Mouse (Mus musculus) layer of hippocampus, postnatal 14 days (tissue): ENCODE measurements at regions not wholly inside any gene's neighbourhood (a gene's known extent, or its start where the extent isn't known, plus 50 kb on each side); places are given as distances from the start of the nearest gene placed in this dataset.
A peak's percentile ranks its signal among the peaks of the same experiment; 100 is the strongest.

Experiments used
- DNase-seq, 2 experiments: peaks; one replicate each; pipeline ENCODE4 v3.0.0; 2021 to 2022; ENCODE audit warnings: low spot score in 2 of 2, mixed read lengths in 1 of 2

DNA sequence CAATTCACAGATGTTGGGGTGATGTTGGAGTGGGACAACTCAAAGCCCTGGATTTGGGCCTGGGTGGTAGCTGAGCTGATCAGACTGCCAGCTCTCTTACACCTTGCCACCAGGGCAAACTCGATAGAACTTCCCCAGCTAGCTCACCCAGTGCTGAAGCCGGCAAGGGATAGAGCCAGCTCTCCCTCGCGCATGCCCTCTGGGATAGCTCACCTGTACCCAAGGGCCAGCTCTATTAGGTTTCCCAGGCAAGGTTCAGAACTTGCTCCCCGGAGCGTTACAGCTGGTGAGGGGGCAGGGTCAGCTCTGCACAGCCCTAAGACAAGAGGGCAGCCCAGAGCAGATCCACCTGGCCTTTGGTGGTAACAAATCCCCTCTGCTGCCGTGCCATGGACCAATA, 54.1 kb upstream of the 1700012A03Rik start:
- no peak for DNase-seq

DNA sequence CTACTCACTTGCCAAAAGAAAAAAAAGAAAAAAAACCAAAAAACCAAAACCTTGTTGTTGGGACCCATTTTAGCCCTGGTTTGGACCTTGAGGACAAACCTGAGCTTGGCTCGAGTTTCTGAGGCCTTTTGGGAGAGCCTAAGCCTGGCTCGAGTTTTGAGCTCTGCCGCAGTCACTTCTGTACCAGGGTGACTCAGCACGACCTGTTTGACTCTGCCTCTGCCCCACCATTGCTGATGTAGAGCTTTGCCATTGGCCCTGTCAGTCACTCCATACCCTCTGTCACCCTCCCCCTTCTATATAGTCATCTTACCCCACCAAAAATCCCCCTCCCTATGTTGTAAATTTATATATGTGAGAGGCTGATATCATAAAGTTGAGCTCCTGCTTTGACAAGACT, 54.8 kb upstream of the 1700012A03Rik start:
- no peak for DNase-seq

DNA sequence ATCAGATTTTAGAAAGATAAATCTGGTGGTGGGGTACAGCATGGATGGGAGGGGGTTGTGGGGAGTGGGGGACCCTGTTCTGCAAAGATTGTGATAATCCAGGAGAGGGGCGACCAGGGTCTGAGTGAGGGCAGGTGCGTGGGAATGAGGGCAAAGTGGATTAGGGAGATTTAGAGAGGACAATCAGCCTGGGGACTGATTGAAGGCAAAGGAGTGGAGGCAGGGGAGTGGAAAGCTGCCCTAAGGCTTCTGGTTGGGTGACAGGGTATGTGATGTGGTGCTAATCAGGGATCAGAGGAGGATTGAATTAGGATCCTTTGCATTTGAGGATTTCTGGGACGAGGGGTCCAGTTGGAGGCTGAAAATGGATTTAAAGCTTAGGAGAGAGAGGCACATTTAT, 64.3 kb upstream of the 1700012A03Rik start:
- no peak for DNase-seq

DNA sequence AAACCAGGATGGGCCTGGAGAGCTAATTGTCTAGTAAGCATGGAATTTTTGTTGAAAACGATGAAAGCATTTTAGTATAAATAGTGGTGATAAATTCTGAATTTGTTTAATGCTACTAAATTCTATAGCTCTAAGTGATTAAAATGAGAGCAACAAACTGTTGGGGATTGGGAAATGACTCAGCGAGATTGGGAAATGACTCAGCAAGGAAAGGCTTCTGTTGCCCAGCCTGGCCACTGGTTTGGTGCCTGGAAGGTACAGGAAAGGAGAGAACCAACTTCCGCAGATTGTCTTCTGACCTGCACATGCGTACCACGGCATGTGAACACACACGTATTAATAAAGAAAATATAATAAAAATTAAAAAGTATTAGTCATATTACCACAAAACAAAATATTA, 73.3 kb upstream of the 1700012A03Rik start:
- no peak for DNase-seq

DNA sequence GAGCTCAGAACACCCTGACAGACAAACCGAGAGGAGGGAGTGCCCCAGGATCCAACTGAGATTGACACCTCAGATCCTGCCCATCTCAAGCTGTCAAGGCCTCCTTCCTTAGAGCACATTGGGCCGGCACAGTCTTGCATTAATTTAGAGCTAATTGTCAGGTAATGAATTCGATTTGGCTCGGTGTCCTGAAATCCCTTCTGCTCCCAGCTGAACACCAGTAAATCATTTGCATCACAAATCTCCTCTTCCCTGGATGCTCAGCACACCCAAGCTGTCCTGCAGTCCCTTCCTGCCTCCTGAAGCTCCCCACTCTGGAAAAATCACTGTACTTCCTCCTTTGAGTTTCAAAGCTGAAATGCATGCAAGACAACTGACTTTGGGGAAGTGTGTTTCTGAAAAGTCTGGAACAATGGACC, 102.0 kb upstream of the 1700012A03Rik start:
- peak; percentile 41 to 66 for DNase-seq

DNA sequence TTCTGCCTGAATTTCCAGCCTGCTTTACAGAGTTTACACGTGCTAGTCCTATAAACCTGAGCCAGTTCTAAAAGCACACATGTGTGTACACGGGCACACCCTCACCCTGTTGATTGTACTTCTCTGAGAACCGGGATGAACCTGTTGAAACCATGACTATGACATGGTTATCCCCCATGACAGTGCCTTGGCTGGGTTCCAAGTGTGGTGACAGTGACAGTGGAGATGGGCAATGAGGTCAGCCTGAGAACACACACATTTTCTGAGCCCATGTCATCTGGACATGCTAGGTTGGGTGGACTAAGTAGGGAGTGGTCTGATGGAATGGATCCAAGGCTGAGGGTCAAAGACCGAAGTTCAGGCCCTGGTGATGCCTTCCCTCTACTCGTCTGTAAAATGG, 103.5 kb upstream of the 1700012A03Rik start:
- no peak for DNase-seq

DNA sequence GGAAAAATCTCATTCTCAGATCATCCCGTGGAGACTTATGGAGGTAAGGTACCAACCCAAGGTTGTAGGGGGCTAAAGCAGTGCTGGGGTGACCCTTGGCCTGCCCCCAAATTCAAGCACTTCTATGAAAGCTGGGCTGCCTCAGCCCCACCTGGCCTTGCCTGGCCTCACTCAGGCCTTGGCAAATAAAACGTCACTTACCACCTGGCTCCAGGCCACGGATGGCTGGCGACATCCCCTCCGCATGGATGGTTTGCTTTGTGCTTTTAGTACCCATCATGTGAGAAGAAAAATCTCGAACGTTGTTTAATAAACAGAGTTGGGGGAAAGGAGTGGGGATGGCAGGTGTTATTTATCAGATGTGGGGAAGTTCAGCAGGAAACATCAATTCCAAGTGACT, 104.7 kb upstream of the 1700012A03Rik start:
- DNase-seq, result no peak

DNA sequence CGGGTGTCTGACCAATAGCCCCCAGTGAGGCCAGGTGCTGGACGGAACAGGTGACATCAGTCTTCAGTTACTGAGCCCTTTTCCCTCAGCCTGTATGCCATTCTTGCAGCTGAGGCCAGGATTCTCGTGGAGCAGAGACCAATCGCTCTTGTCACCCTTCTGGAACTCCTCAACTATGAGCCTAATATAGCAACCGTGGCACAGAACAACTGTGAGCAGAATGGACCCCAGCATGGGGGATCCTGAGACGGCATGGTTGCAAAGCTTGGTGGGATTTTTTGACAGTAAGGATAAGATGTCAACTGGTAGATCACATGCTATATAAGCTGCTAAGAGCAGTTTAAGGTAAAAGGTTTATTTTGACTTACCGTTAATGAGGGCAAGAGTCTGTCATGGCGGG, 105.5 kb upstream of the 1700012A03Rik start:
- DNase-seq, result no peak

DNA sequence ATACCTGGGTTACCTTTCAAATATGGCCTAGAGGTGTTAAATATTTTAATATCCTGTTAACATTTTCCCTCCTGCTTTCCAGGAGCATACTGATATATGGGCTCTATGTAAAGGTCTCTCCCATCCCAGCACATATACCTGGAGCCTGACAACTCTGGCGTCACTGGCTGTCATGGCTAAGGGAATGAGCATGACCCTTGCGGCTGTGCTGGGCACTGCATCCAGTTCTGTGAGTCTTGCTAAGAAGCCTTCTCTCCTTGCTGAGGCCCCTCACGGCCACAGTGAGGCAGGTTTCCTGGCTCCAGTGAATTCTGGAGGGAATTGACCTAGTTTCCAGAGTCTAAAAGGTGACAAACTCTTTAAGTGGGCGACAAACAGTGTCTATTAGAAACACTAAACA, 107.3 kb upstream of the 1700012A03Rik start:
- no peak for DNase-seq

DNA sequence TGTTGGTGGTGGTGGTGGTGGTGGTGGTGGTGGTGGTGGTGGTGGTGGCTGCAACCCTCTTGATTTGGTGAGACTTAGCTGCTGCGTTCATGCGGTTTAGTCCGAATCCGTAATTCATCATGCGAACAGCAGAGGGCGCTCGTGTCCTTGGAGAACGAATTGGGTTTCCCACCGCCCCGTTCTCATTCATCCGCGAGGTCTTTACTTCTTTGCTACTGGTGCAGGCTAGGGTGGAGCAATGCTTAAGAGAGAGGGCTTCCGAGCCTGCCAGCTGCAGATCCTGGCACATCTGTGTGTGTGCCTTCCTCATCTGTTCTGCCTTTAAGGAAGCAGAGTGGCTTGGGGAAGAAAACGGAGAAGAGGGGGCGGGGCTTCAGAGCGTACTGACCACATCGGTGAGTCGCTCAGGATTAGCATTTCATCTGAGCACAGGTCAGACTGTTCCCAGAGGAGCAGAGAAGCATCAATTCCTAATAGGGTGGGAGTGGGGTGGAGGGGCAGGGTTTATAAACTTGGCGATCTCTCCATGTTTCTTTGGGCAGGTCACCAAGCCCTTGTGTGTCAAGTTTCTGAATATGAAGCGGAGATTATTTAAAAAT, 111.7 kb upstream of the 1700012A03Rik start:
- DNase-seq, result peak; percentile 93

DNA sequence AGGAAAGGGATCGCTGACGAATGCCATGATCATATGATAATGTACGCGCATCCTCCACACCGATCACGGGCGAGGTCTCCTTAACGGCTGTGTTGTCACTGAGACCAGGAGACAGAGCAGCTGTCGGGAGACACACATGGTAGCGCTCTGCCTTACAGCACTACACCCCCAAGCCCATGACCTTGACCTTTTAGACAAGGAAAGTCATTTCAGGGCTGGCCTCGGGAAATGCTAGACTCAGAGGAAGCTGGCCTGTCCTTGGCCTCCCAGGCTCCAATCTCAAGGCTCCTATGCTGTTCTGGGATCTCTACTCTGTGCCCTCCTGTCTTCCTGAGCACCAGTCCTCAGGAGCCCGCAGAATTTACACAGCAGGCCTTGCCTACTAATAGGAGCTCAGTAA, 112.9 kb upstream of the 1700012A03Rik start:
- DNase-seq, result no peak

DNA sequence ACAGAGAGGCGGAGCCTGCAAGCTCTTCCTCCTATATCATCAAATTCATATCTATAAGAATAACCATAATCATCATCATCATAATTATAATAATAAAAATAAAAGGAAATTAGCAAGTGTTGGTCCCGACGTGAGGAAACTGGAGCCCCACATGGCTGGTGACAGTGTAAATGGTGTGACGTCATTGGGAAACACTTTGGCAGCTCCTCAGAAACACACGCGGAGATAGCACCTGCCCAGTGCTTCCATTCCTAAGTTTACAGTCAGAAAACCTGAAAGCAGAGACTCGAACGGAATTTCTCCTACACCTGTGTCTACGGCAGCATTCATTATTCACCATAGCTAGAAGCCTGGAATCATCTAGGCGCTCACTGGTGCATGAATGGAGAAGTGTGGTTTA, 115.2 kb upstream of the 1700012A03Rik start:
- DNase-seq, result no peak

DNA sequence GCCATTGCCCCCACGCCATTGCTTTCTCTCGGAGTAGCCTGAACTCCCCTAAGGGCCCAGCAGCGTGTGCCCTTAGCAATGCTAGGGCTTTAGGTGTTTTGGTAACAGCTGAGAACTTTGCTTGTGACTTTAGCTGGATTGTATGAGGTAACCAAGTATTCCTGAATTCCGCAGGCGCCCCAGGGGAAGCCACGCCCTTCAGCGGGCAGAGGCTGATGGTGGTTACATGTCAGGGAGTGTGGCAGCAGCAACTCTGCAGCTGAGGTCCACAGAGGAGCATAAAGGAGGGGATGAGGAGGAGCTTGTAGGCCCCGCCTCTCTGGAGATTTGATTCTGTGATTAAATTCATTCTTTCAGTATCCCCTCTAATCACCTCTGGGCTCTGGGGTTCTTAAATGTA, 116.1 kb upstream of the 1700012A03Rik start:
- no peak for DNase-seq

DNA sequence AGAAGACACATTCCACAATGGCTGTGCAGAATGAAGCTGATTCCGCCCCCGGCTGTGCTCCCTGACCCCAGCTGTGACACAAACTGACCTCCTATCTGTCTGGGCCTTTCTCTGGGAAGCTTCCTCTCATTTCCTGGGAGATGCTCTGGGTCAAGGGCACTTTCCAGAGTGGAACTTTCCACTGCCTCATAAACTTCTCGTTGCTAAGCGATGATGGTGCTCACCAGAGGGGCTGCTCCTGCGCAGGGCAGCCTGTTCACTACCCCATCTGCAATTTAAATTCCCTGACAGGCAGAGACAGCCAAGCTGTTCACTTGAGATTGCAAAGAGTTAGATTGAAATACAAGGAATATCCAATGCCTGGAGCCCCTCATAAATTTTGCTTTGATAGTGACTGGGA, 116.7 kb upstream of the 1700012A03Rik start:
- no peak for DNase-seq

DNA sequence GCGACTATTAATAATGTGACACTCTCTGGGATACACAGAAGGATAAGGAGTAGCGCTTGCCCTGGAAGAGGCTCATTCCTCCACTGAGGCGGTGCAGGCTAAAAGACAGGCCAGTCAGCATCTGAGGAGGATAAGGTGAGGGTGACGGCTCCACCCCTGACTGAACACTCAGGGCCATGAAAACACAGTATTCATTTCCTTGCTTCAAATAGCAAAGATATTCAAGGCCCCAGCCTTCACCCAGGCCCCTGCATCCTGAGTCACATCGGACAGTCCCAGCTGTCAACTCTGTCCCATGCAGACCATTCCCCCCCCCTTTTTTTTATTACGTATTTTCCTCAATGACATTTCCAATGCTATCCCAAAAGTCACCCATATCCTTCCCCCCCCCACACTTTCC, 118.9 kb upstream of the 1700012A03Rik start:
- DNase-seq, result peak in 1 of 2 experiments; percentile 0

DNA sequence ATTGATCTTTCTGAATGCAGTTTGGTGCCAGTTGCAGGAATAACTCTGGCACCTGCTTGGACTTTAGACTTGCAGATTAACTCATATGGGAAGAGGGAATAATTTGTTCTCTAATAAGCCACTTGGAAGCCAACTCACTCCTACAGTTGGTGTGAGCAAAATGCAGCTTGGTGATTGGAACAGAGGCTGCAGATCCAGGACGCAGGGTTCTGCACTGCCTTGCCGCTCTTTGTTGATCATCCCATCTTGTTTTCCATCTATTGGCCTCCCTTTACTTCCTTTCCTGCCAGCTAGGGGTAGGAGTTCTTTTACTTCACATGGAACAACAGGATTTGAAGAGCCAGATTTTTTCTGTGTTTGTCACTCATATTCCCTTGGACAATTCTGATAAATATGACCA, 120.9 kb upstream of the 1700012A03Rik start:
- DNase-seq, result peak; percentile 14 to 81

DNA sequence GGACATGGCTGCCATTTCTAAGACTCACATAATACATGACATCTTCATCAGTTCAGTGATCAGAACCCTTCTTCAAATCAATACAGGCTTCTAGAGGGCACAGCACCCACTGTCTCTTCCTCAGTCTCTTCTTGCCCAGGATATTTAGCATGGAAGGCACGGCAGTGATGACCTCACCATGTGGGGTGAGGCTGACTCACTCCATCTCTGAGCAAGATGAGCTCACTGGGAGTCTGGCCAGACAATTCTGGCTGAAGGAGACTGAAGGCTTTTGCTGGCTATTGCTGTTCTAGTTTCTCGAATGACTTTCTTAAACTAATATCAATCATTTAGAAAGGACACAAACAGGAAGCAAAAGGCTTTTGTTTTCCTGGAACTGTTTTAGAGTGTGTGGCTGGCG, 122.9 kb upstream of the 1700012A03Rik start:
- DNase-seq, result no peak

DNA sequence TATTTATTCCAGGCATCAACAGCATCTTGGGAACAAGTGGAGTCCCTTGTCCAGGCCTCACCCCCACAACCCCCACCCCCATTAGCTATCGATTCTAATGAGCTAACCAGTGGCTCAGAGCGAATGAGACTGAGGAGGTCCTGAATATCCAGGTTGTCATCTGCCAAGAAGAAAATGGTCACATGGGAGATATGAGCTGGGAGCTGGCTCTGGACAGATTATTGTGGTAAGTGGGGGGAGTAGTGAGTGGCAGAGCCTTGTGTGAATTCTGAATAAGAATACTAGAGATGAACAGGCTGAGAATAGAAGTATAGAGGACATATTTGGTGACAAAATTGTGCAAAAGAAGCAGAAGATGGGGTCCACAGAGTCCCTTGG, 125.4 kb upstream of the 1700012A03Rik start:
- DNase-seq, result no peak

DNA sequence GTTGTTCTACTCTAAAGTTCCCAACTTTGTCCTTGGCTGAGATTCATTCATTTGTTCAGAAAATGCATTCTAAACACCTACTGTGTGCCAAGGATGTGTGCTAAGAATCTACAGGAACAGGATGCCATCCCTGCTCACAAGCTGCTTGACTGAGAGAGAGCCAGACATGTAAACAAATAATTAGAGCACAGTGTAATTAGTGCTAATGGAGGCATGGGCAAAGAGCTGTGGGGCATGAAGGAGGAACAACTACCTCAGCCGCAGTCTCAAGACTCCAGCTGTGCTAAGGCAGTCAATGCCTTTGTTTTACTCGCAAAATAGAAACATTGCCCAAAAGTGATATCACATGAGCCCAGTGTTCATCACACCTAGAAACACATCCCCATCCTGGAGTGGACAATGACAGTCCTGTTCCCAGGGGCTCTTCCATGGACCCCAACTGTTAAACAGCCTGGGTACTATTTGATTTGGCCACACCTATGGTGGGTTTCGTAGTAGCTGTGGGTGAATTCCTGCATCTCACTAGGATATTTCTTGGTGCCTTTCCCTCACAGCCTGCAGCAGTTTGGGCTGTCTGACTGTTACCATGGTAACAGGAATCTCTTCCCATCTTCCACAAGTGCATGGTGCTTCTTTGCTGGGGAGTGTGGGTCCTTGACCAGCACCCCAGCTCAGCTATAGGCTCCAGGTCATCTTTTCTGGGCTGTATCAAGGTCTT, 125.9 kb upstream of the 1700012A03Rik start:
- peak in 1 of 2 experiments; percentile 26 for DNase-seq

DNA sequence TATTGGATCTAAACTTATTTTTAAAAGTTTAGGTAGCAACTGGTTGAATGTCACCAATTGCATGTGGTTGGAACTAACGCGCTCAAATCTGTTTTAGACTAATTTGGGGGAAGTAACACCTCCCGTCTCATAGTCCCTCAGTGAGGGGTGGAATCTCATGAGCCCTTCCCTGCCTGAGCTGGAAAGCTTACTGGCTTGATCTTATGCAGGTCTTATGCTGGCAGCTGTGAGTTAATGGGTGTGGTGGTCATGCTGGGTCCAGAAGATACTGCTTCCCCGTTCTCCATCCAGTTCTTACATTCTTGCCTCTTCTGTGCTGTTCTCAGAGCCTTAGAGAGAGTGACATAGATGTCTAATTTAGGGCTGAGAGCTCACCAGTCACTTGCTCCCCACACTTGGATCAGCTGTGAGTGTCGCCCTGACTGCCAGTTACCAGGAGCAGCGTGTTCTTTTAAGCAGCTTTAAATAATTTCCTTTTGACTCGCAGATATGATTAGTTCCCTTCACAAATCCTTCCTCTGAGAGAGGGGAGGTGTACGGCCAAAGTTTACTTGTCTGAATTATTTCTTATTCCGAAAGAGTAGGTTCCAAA, 128.4 kb upstream of the 1700012A03Rik start:
- DNase-seq, result no peak

DNA sequence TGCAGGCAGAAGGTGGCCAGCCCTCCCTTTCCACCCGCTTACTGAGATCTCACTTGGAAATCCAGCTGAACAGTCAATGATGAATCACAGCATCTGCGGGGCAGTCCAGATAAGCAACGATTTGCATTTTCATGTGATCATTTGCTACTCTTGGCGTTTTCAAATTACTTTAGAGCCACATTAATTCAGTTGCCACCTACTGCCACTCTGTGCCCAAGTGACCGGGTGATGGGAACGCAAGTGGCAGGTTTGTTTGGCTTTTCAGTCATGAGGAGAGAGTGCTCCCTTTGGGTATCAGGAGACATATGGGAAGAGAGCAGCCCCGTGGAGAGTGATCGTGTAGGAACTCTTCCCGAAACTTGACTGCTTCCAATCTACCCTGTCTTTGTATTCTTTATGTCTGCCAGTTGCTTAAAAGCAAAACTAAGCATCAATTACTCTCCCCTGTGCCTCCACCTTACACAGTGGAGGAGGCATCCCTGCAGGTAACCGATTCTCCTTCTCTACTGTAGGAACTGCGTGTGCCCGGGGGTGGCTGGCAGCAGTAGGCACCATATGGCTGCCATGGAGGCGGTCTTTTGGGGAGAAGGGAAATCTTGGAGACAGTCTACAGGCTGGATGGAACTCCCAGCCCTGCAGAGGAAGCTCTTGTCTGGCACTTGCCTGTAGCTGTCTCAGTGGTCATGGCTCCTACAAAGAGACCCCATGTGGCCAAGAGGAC, 132.5 kb upstream of the 1700012A03Rik start:
- peak; percentile 55 to 58 for DNase-seq

DNA sequence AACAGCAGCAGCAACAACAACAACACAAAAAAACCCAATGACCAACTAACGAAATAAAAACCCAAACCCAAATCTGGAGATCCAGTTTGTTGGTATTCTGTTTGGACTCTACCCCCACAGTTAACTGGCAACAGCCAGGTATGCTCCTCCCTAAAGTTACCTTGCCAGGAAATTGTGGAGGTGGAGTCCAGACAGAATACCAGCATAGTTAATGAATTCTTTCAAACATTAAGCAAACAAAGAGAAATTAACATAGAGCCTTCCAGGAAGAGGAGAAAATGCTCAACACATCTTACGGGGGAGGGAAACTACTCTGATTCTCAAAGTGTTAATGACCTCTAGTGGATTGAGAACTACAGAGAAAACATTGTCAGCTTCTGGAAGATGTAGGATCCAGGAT, 148.3 kb upstream of the 1700012A03Rik start:
- peak in 1 of 2 experiments; percentile 0 for DNase-seq
